Mouse (Mus musculus) retina, adult 2 months (tissue): ENCODE data around the gene Trim29.

Experiments used
- DNase-seq: peaks from one replicate; pipeline ENCODE4 v3.0.0-alpha.2; 2012; ENCODE audit warnings: low read depth, low spot score

Gene Trim29

DNA sequence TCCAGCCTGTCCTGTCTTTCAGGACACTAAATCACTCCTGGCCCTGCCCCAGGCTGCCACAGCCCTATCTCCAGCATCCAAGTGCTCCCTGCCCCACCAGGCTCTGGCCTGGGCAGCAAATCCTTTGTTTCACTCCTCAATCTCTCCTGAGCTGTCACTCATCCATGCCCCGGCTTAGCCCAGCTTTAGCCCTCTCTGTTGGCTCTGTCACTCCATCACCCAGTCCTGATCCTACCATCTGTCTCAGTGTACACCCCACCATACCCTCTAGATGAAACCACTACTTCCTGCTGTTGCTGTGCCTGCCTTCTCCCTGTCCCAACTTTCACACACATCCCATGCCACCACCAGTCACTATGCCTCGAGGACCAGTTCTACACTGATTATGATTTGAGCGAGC, 73.8 kb downstream of the Trim29 start:
- no peak for DNase-seq
